Mouse (Mus musculus): ENCODE measurements around the gene Cln5. TPM values are rescaled to one million over a fixed set of nuclear protein-coding genes. Genes with fewer than 3 reads are reported as not detected.

Cln5 gene
- total and polyA plus RNA-seq, 2 experiments from 2014 or later: 7.8 to 10.6 TPM

- Histone ChIP-seq H3K9me3 (ENCODE audit: low read length) (no peaks in the 10 kb centered on the region), H3K9ac (replicated peaks; ENCODE audit: low read length, poor library complexity, severe bottlenecking) (no peak overlapping the region), H3K27me3 (ENCODE audit: insufficient read depth, low read length) (no peaks in the 10 kb centered on the region), H3K4me3 (ENCODE audit: low read depth, low read length) (no peak overlapping the region), H3K27ac (ENCODE audit: low read depth, low read length) (no peak overlapping the region), H3K4me2 (ENCODE audit: low read depth, low read length, poor library complexity, severe bottlenecking) (no peak overlapping the region), H3K4me1 (ENCODE audit: insufficient read depth, low read length) (no peaks in the 10 kb centered on the region), H3K36me3 (ENCODE audit: insufficient read depth, low read length) (peaks cover 53% of the 10 kb centered on the region)
- over 99% methylated on average over 3 of the region's 3 CpGs for WGBS
- ATAC-seq (ENCODE audit: low FRiP score) (no peak), DNase-seq (ENCODE audit: low spot score) (no peak)
- TF ChIP-seq CTCF (IDR thresholded peaks at IDR 0.05): no peak
Observed at GRCm38 (mm10) chr14:103114994-103115670, 45.1 kb downstream of the Cln5 start.

- no peak overlapping the region for H3K27ac ChIP-seq (ENCODE audit: low read depth, low read length)
- no peak for TF ChIP-seq CTCF (IDR thresholded peaks at IDR 0.05)
- no peak for ATAC-seq (ENCODE audit: low FRiP score)
- peaks cover 55% of the 10 kb centered on the region for H3K36me3 ChIP-seq (ENCODE audit: insufficient read depth, low read length)
- H3K9me3 ChIP-seq (ENCODE audit: low read length): no peaks in the 10 kb centered on the region
- H3K9ac ChIP-seq (replicated peaks; ENCODE audit: low read length, poor library complexity, severe bottlenecking): no peak overlapping the region
- WGBS: 82% methylated on average over 6 of the region's 6 CpGs
- H3K4me3 ChIP-seq (ENCODE audit: low read depth, low read length): no peak overlapping the region
- H3K4me2 ChIP-seq (ENCODE audit: low read depth, low read length, poor library complexity, severe bottlenecking): no peak overlapping the region
- no peaks in the 10 kb centered on the region for H3K27me3 ChIP-seq (ENCODE audit: insufficient read depth, low read length)
- no peaks in the 10 kb centered on the region for H3K4me1 ChIP-seq (ENCODE audit: insufficient read depth, low read length)
- no peak for DNase-seq (ENCODE audit: low spot score)
Observed at GRCm38 (mm10) chr14:103125756-103126155, 55.7 kb downstream of the Cln5 start.

Other genes starting within 250 kb of the Cln5 start
- 125 and 145 TPM in 2 replicates for gene Kctd12, start 87.6 kb upstream of the Cln5 start, total RNA-seq (2014; rRNA removed)
- gene Kctd12, start 87.6 kb upstream of the Cln5 start, polyA plus RNA-seq (2015; fragmentation: Nextera tagmentation; extraction: Ambion mirVana): 11.4 and 13.0 TPM in 2 replicates
- not detected in 2 replicates for gene Acod1, start 23.2 kb upstream of the Cln5 start, total RNA-seq (2014; rRNA removed)
- not detected in 2 replicates for gene Acod1, start 23.2 kb upstream of the Cln5 start, polyA plus RNA-seq (2015; fragmentation: Nextera tagmentation; extraction: Ambion mirVana)
- 64.5 and 67.9 TPM in 2 replicates for gene Fbxl3, start 29.4 kb downstream of the Cln5 start, total RNA-seq (2014; rRNA removed)
- 20.2 and 22.5 TPM in 2 replicates for gene Fbxl3, start 29.4 kb downstream of the Cln5 start, polyA plus RNA-seq (2015; fragmentation: Nextera tagmentation; extraction: Ambion mirVana)